Mouse (Mus musculus) embryonic facial prominence, embryonic 12.5 days (tissue): ENCODE measurements at regions not wholly inside any gene's neighbourhood (a gene's known extent, or its start where the extent isn't known, plus 50 kb on each side); places are given as distances from the start of the nearest gene placed in this dataset.

Experiments used
- ATAC-seq: fragments of 200-750 bp; cut with Nextera tagmentation; 2 replicates; pipeline ENCODE4 v1.8.0; 2017; ENCODE audit not compliant: insufficient number of reproducible peaks, insufficient read depth, low FRiP score, low TSS enrichment
- H3K27ac ChIP-seq: fragments of 300-500 bp; sonication (generic); 2 replicates; pipeline ENCODE4 v1.5.1; 2016; ENCODE audit warnings: mild to moderate bottlenecking
- H3K27me3 ChIP-seq: fragments of 300-500 bp; sonication (generic); 2 replicates; pipeline ENCODE4 v1.6.1; 2016; ENCODE audit warnings: mild to moderate bottlenecking, moderate library complexity
- H3K36me3 ChIP-seq: fragments of 300-500 bp; sonication (generic); 2 replicates; pipeline ENCODE4 v1.6.1; 2016; ENCODE audit warnings: mild to moderate bottlenecking
- H3K4me1 ChIP-seq: fragments of 300-500 bp; sonication (generic); 2 replicates; pipeline ENCODE4 v1.6.1; 2016
- H3K4me2 ChIP-seq: fragments of 300-500 bp; sonication (generic); replicated peaks from 2 replicates; pipeline ENCODE4 v1.6.1; 2016; ENCODE audit warnings: mild to moderate bottlenecking, moderate library complexity
- H3K4me3 ChIP-seq: fragments of 300-500 bp; sonication (generic); 2 replicates; pipeline ENCODE4 v1.5.1; 2016; ENCODE audit warnings: mild to moderate bottlenecking
- H3K9ac ChIP-seq: fragments of 300-500 bp; sonication (generic); 2 replicates; pipeline ENCODE4 v1.6.1; 2016; ENCODE audit warnings: mild to moderate bottlenecking, moderate library complexity
- H3K9me3 ChIP-seq: fragments of 300-500 bp; sonication (generic); 2 replicates; pipeline ENCODE4 v1.6.1; 2016; ENCODE audit warnings: mild to moderate bottlenecking, moderate library complexity
- WGBS: fragments of 180-500 bp; shearing (Covaris S2); methylation state at CpG from one replicate; pipeline ENCODE4 v1.1.7; 2016; 5-methylcytosine and 5-hydroxymethylcytosine counted together

GRCm38 (mm10) chrX:142554161-142554560 is 127.0 kb upstream of the Tmem164 start:
- H3K4me3 ChIP-seq = no peak overlapping the region
- H3K9me3 ChIP-seq = no peaks in the 10 kb centered on the region
- no peaks in the 10 kb centered on the region for H3K36me3 ChIP-seq
- no peak overlapping the region for H3K4me2 ChIP-seq
- H3K9ac ChIP-seq = no peak overlapping the region
- WGBS = 23% methylated on average over 5 of the region's 5 CpGs
- H3K27ac ChIP-seq = no peak overlapping the region
- no peaks in the 10 kb centered on the region for H3K4me1 ChIP-seq
- H3K27me3 ChIP-seq = no peaks in the 10 kb centered on the region
- no peak for ATAC-seq

- 0 out of 2 replicates have a peak, but pooled peaks cover 12% of the 10 kb centered on the region for H3K27me3 ChIP-seq
- no peaks in the 10 kb centered on the region for H3K9me3 ChIP-seq
- ATAC-seq = no peak
- no peaks in the 10 kb centered on the region for H3K4me1 ChIP-seq
- H3K27ac ChIP-seq = no peak overlapping the region
- H3K9ac ChIP-seq = no peak overlapping the region
- H3K4me2 ChIP-seq = no peak overlapping the region
- H3K4me3 ChIP-seq = no peak overlapping the region
- WGBS = 84% methylated on average over 5 of the region's 5 CpGs
- no peaks in the 10 kb centered on the region for H3K36me3 ChIP-seq
Measured at GRCm38 (mm10) chrX:142557496-142557895, 123.7 kb upstream of the Tmem164 start.

GRCm38 (mm10) chrX:142560209-142560912 is 120.8 kb upstream of the Tmem164 start:
- Histone ChIP-seq H3K27ac (no peak overlapping the region), H3K4me3 (no peak overlapping the region), H3K9ac (no peak overlapping the region), H3K4me2 (no peak overlapping the region), H3K36me3 (no peaks in the 10 kb centered on the region), H3K9me3 (no peaks in the 10 kb centered on the region), H3K27me3 (0 out of 2 replicates have a peak, but pooled peaks cover 12% of the 10 kb centered on the region), H3K4me1 (no peaks in the 10 kb centered on the region)
- 61% methylated on average over 2 of the region's 2 CpGs for WGBS
- ATAC-seq = no peak

GRCm38 (mm10) chrX:142561788-142562187 is 119.4 kb upstream of the Tmem164 start:
- Histone ChIP-seq H3K36me3 (no peaks in the 10 kb centered on the region), H3K4me2 (no peak overlapping the region), H3K4me3 (no peak overlapping the region), H3K9me3 (no peaks in the 10 kb centered on the region), H3K27me3 (0 out of 2 replicates have a peak, but pooled peaks cover 12% of the 10 kb centered on the region), H3K9ac (no peak overlapping the region), H3K27ac (no peak overlapping the region), H3K4me1 (no peaks in the 10 kb centered on the region)
- no peak for ATAC-seq
- 76% methylated on average over 5 of the region's 5 CpGs for WGBS

- ATAC-seq = no peak
- Histone ChIP-seq H3K4me3 (no peak overlapping the region), H3K9ac (no peak overlapping the region), H3K27me3 (0 out of 2 replicates have a peak, but pooled peaks cover 12% of the 10 kb centered on the region), H3K4me1 (no peaks in the 10 kb centered on the region), H3K36me3 (no peaks in the 10 kb centered on the region), H3K9me3 (no peaks in the 10 kb centered on the region), H3K4me2 (no peak overlapping the region), H3K27ac (no peak overlapping the region)
- 88% methylated on average over 9 of the region's 9 CpGs for WGBS
Measured at GRCm38 (mm10) chrX:142564186-142564585, 117.0 kb upstream of the Tmem164 start.

- Histone ChIP-seq H3K9me3 (no peaks in the 10 kb centered on the region), H3K4me1 (no peaks in the 10 kb centered on the region), H3K4me3 (no peak overlapping the region), H3K36me3 (no peaks in the 10 kb centered on the region), H3K4me2 (no peak overlapping the region), H3K9ac (no peak overlapping the region), H3K27ac (no peak overlapping the region), H3K27me3 (no peaks in the 10 kb centered on the region)
- ATAC-seq = no peak
Measured at GRCm38 (mm10) chrX:142571772-142572171, 109.4 kb upstream of the Tmem164 start.

- WGBS = 90% methylated on average over 4 of the region's 4 CpGs
- H3K4me3 ChIP-seq = no peak overlapping the region
- H3K36me3 ChIP-seq = no peaks in the 10 kb centered on the region
- ATAC-seq = no peak
- no peaks in the 10 kb centered on the region for H3K27me3 ChIP-seq
- no peak overlapping the region for H3K4me2 ChIP-seq
- H3K27ac ChIP-seq = no peak overlapping the region
- H3K4me1 ChIP-seq = no peaks in the 10 kb centered on the region
- H3K9me3 ChIP-seq = no peaks in the 10 kb centered on the region
- H3K9ac ChIP-seq = no peak overlapping the region
Measured at GRCm38 (mm10) chrX:142574022-142574421, 107.2 kb upstream of the Tmem164 start.

GRCm38 (mm10) chrX:142574945-142575710 is 106.1 kb upstream of the Tmem164 start:
- no peaks in the 10 kb centered on the region for H3K27me3 ChIP-seq
- WGBS = 60% methylated on average over 10 of the region's 10 CpGs

GRCm38 (mm10) chrX:142576127-142576526 is 105.1 kb upstream of the Tmem164 start:
- no peaks in the 10 kb centered on the region for H3K9me3 ChIP-seq
- no peaks in the 10 kb centered on the region for H3K36me3 ChIP-seq
- H3K27me3 ChIP-seq = no peaks in the 10 kb centered on the region
- H3K9ac ChIP-seq = no peak overlapping the region
- H3K27ac ChIP-seq = no peak overlapping the region
- H3K4me1 ChIP-seq = no peaks in the 10 kb centered on the region
- ATAC-seq = no peak
- no peak overlapping the region for H3K4me2 ChIP-seq
- no peak overlapping the region for H3K4me3 ChIP-seq
- 72% methylated on average over 3 of the region's 3 CpGs for WGBS

More at GRCm38 (mm10) chrX:142574945-142575710, 106.1 kb upstream of the Tmem164 start:
- Histone ChIP-seq H3K36me3 (no peaks in the 10 kb centered on the region), H3K4me3 (no peak overlapping the region), H3K4me1 (no peaks in the 10 kb centered on the region), H3K9ac (no peak overlapping the region), H3K4me2 (no peak overlapping the region), H3K27ac (no peak overlapping the region), H3K9me3 (no peaks in the 10 kb centered on the region)
- no peak for ATAC-seq

- Histone ChIP-seq H3K27me3 (no peaks in the 10 kb centered on the region), H3K4me3 (no peak overlapping the region), H3K9me3 (no peaks in the 10 kb centered on the region), H3K36me3 (no peaks in the 10 kb centered on the region), H3K4me1 (no peaks in the 10 kb centered on the region), H3K9ac (no peak overlapping the region), H3K4me2 (no peak overlapping the region), H3K27ac (no peak overlapping the region)
- 65% methylated on average over 6 of the region's 6 CpGs for WGBS
- ATAC-seq = no peak
Measured at GRCm38 (mm10) chrX:142577449-142578081, 103.6 kb upstream of the Tmem164 start.

- Histone ChIP-seq H3K36me3 (no peaks in the 10 kb centered on the region), H3K9me3 (no peaks in the 10 kb centered on the region), H3K27ac (no peak overlapping the region), H3K4me1 (no peaks in the 10 kb centered on the region), H3K4me2 (no peak overlapping the region), H3K9ac (no peak overlapping the region), H3K27me3 (no peaks in the 10 kb centered on the region), H3K4me3 (no peak overlapping the region)
- WGBS = 60% methylated on average over 2 of the region's 2 CpGs
- ATAC-seq = no peak
Measured at GRCm38 (mm10) chrX:142585281-142585680, 95.9 kb upstream of the Tmem164 start.

- no peak overlapping the region for H3K4me3 ChIP-seq
- H3K9me3 ChIP-seq = no peaks in the 10 kb centered on the region
- WGBS = 89% methylated on average over 2 of the region's 2 CpGs
- no peak overlapping the region for H3K27ac ChIP-seq
- ATAC-seq = no peak
- H3K4me1 ChIP-seq = no peaks in the 10 kb centered on the region
- peaks cover 2% of the 10 kb centered on the region; the same call in 1 of the 2 replicates for H3K27me3 ChIP-seq
- H3K9ac ChIP-seq = no peak overlapping the region
- H3K36me3 ChIP-seq = no peaks in the 10 kb centered on the region
- H3K4me2 ChIP-seq = no peak overlapping the region
Measured at GRCm38 (mm10) chrX:142599377-142599776, 81.8 kb upstream of the Tmem164 start.
